Mouse (Mus musculus): ENCODE measurements around the gene Tnnc2.

GRCm38 (mm10) chr2:164737377-164738090 is 42.2 kb downstream of the Tnnc2 start:
- TF ChIP-seq POLR2A (IDR thresholded peaks at IDR 0.05; ENCODE audit: borderline replicate concordance, extremely low read depth, low read depth, low read length) (no peak), CTCF (IDR thresholded peaks at IDR 0.05; ENCODE audit: insufficient read depth, low read length) (no peak)

Data from lung, adult 2 months (tissue).